Mouse (Mus musculus): Measurements from ENCODE around the gene Asb2.

DNA sequence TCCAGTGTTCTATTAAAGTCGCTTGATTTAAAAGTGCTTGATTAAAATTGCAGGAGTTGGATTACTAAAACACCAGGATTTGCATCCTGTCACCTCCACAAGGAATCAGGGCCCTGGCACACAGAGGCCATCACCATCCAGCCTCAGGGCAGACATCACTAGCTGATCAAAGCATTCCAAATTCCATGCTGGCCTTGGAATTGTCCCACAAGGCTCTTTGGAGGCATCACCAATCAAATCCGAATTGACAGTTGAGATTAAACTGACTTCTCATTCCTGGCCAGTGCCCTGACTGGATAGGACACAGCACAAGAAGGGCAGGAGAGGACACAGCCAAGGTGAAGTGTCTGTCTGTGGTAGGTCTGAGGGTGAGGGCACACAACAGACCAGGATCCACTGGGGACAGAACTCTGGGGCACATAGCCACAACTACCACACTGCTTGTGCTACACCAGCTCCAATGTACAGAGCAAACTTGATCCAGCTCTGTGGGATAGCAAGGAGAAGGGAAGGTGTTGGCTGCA, 45.0 kb downstream of the Asb2 start, which contains the start of gene Fam181a:
- no peak for TF ChIP-seq CTCF (IDR thresholded peaks at IDR 0.05; ENCODE audit: low read depth)
- no peak for TF ChIP-seq EP300 (IDR thresholded peaks at IDR 0.05; ENCODE audit: low read depth)
